Mouse (Mus musculus): ENCODE data around the gene Glipr1.
"Not testable (repeated sequence)": the region's sequence is repeated elsewhere in the genome, so short reads cannot be mapped to it uniquely, and the experiment has no call there.

Gene Glipr1

DNA sequence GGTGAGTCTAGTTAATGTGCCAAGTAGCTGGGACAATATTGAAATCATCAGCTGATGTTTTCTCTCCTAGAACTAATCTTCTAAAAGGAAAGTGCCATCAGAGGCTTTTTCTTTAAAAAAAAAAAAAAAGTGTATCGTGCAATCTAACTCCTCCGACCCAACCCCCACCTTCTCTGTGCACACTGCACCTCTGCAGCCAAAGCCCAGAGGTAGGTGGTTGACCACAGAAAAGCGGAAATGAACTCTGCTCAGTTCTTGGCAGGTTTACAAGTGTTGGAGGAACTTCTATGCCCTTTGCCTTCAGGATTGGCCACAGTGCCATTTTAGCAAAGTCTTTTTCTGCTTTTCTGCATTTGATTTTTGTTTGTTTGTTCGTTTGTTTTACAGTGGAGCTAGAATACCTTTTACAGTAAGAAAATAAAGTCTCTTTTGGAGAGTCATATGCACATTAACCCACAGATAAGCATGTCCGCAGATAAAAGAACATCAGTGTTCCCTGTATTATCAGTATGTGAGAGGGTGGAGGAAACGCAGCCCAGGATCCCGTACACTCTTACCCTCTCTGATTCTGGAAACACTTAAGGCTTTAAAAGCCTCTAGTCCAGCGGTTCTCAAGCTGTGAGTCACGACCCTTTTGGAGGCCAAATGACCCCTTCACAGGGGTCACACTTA is at the start of gene Glipr1:
TSS of gene Glipr1 (minus strand) at position 88 of the 672 bp plus-strand sequence.
- in situ Hi-C loops (cut with MboI) = no loop called here

DNA sequence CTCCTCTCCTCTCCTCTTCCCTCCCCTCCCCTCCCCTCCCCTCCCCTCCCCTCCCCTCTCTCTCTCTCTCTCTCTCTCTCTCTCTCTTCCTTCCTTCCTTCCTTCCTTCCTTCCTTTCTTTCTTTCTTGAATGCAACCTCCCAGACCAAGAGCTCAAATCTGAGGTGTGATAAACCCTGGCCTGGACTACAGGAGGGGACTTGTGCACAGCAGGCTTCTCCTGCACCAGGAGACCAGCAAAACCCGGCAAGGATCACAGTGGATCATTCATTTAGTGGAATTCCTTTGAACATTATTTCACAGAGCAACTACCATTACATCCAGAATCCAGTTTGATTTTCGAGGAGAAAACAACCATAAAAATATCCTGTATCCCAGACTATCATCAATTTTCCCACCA is 49.5 kb upstream of the Glipr1 start:
- in situ Hi-C loops (cut with MboI) = not testable (repeated sequence)

GRCm38 (mm10) chr10:112051220-112051619 is 48.8 kb upstream of the Glipr1 start:
- in situ Hi-C loops (cut with MboI) = no loop called here

DNA sequence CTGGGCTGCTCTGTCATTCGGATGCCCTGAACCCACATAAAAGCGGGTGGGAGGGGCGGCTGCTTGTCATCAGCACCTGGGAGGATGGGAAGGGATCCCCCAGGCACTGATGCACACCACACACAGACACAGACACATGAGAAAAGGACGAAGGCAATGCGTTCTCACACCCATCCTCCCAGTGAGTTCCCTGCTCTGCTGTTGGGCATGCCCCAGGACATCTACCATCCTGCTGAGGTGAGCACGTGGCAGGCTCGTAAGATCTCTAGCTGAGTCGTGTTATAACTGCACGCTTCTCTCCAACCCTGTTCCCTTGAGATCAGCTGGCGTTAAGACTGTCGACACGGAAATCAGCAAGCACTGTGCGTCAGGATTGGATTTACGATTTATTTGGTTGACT is 41.9 kb upstream of the Glipr1 start:
- in situ Hi-C loops (cut with MboI) = not testable (repeated sequence)

DNA sequence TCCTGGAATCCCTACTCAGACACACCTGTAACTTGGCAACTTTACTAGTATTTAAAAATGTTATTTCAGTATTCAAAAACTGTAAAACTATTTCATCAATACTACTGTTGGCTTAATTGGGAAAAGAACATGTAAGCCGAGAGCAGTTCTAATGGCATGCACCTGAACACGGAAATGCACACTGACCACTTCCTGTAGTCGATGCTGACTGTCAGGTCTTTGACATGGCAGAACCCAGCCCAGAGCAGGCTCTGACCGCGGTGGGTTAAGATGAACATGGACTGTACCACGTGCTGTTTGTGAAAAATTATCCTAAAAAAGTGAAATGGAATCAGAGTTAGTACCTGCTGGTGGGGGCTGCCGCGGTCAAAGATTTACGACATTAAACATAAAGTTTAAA is 41.1 kb upstream of the Glipr1 start:
- in situ Hi-C loops (cut with MboI) = not testable (repeated sequence)

DNA sequence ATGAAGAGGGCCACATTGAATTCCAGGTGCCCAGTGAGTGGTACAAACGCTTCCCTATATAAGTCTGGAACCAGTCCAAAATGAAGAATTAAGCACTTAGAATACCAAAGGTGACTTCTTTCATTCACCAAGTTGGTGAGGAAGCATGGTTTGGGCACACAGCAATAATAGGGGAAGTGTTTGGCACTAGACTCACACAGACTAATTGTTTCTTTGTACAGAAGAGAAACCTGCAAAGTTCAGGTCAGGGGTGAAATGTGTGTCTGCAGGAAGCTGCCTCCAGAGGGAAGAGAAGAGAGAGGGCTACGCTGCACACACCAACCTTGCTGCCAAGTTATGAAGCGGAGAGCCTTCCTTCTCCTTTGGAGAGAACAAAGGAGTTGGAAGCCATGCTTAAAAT is 26.3 kb upstream of the Glipr1 start:
- in situ Hi-C loops (cut with MboI) = not testable (repeated sequence)

DNA sequence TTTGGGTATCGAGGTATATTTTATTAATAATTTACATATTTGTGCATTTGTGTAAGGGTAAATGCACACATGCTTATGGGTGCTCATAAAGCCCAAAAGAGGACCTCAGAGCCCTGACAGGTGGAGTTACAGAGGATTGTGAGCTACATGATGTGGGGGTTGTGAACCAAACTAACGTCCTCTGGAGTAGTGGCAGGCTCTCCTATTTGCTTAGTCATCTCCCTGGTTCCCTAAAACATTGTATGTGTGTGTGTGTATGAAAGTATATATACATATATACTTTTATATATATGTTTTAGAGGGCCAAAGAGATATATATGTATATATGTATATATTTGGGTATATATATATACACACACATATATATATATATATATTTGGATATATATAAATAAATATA is 21.2 kb upstream of the Glipr1 start:
- in situ Hi-C loops (cut with MboI) = no loop called here

DNA sequence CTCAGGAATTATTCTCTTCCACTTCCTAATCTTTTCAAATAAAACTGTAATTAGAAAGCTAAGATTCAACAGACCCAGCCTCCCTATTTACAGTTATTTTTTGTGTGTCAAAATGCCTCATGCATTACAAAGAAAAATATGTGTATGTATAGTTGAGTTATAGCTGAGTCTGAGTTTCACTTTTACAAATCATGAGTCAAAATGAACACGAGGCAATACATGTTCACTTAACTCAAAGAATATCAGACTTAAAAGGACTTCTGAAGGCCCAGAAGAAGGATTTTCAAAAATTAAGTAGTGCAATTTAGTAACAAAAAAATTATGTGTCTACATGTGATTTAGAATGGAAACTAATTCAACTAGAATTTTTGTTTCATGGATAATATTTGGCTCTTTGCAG is 7.1 kb upstream of the Glipr1 start:
- in situ Hi-C loops (cut with MboI) = not testable (repeated sequence)

- in situ Hi-C loops (cut with MboI) = no loop called here
Measured at GRCm38 (mm10) chr10:112001756-112002520, 493 bp downstream of the Glipr1 start.

- in situ Hi-C loops (cut with MboI) = no loop called here
Measured at GRCm38 (mm10) chr10:112001350-112001749, 1.1 kb downstream of the Glipr1 start.

DNA sequence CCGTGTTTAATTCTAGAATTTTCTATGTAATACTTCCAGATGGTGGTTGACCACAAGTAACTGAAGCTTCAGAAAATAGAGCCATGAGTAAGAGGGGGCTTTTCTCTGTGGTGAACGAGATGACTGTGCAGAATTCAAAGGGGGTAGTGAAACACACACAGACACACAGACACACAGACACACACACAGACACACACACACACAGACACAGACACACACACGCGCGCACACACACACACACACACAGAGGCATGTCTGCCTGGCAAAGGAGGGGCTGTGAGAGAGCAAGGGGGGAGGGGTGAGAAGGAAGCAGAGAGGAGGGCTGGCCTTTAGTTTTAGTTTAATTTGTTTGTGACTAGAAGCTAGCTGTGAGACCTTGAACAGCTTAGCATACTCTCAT is 1.9 kb downstream of the Glipr1 start:
- in situ Hi-C loops (cut with MboI) = no loop called here

DNA sequence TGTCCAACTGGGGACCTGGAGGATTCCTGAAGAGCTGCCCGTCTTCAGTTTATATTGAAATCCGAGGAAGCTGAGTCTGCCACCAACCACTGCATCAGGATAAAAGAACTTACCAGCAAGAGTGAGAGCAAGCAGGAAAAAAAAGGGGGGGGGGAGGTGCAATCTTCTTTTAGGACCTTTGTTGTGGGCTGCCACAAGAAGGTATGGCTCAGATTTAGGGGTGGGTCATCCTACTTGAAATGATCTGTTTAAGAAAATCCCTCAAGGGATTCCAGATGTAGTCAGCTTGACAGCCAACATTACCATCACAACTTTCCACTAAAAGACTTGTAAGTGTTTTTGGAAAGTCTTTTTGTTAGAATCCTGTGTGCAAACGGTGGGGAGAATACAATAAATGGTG is 2.7 kb downstream of the Glipr1 start:
- in situ Hi-C loops (cut with MboI) = no loop called here

DNA sequence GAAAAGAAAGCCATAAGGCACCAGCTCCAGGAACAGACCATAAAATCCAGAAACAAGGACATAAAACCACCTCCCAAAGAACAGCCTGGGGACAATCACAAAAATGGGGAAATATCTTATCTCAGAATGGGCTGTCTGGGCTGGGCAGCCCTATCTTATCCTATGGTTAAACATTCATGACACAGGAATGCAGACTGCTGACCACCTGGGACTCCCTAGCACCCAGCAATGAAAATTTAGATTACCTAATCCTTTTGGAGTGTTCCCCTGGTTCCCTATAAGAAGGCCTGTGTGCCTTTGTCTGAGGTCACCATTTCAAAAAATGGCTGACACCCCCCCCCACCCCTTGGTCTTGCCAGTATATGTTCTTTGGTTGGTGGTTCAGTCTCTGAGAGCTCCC is 4.8 kb downstream of the Glipr1 start:
- in situ Hi-C loops (cut with MboI) = no loop called here

GRCm38 (mm10) chr10:111996911-111997347 is 5.5 kb downstream of the Glipr1 start:
- in situ Hi-C loops (cut with MboI) = no loop called here

GRCm38 (mm10) chr10:111996549-111996904 is 5.9 kb downstream of the Glipr1 start:
- in situ Hi-C loops (cut with MboI) = no loop called here

- in situ Hi-C loops (cut with MboI) = no loop called here
Measured at GRCm38 (mm10) chr10:111995803-111996548, 6.5 kb downstream of the Glipr1 start.

- in situ Hi-C loops (cut with MboI) = no loop called here
Measured at GRCm38 (mm10) chr10:111986453-111986852, 16.0 kb downstream of the Glipr1 start.

GRCm38 (mm10) chr10:111983070-111983469 is 19.4 kb downstream of the Glipr1 start:
- in situ Hi-C loops (cut with MboI) = no loop called here

DNA sequence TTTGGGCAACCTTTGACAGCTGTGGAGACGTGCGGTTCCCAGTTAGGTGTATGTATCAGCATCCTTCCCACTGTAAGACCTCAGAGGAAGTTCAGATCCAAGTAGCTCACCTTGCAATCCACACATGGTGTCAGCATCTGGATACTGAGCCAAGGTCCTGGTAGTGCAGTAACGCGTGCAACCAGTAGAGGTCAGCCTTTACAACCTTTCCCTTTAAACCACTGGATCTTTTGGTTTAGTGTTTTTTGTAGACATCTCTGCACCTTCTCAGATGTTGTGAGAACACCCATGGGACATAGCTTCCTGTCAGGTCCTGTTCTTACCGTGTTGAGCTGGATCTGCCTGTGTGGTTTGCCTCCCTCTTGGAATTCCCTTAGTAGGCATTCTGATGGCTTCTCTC is 24.8 kb downstream of the Glipr1 start:
- in situ Hi-C loops (cut with MboI) = loop anchor here (5.0 kb wide), 1 partner anchor 125 kb away; no protein-coding TSS in a partner anchor

- in situ Hi-C loops (cut with MboI) = no loop called here
Measured at GRCm38 (mm10) chr10:111972542-111973361, 29.7 kb downstream of the Glipr1 start, which contains the start of gene Krr1. Gene Krr1 (plus strand): TSS chr10:111972664.

DNA sequence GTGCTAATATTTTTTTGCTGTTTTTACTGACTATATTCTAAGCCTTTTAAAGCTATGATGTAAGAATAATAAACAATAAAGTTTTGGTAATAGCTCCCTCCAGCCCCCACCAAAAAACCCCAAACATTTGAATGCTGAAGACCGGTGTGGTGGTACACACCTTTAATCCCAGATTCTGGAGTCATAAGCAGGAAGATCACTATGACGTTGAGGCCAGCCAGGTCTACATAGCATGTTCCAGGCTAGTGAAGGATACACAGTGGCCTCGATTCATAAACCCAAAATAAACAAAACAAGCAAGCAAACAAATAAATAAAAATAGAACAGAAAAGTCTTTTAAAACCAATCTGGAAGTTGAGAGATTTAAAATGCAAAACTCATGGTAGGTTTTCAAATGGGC is 30.5 kb downstream of the Glipr1 start:
- in situ Hi-C loops (cut with MboI) = no loop called here

DNA sequence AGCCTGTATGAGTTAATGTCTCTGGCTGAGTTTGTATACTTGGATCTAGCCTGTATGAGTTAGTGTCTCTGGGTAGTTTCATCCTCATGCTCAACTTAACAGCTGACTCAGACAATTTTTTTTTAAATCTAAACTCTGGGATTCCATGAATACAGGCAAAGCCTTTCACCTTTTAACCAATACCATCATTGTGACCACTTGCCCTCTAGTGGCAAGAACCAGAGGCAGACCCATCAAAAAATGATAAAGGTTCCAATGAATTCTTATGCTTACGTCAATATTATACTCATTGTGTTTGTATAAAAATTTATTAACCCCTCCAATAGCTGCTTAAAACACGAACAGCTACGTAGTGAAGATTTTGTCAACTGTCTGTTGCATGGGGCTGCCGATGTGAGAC is 36.0 kb downstream of the Glipr1 start:
- in situ Hi-C loops (cut with MboI) = no loop called here

Data from mature B cell (primary cell).